Mouse (Mus musculus) liver (tissue): ENCODE data around the gene Gm960.

ENCODE experiments used
- DNase-seq: peaks from one replicate; pipeline ENCODE4 v3.0.0-alpha.2; 2020; ENCODE audit warnings: mixed read lengths

The Gm960 gene

DNA sequence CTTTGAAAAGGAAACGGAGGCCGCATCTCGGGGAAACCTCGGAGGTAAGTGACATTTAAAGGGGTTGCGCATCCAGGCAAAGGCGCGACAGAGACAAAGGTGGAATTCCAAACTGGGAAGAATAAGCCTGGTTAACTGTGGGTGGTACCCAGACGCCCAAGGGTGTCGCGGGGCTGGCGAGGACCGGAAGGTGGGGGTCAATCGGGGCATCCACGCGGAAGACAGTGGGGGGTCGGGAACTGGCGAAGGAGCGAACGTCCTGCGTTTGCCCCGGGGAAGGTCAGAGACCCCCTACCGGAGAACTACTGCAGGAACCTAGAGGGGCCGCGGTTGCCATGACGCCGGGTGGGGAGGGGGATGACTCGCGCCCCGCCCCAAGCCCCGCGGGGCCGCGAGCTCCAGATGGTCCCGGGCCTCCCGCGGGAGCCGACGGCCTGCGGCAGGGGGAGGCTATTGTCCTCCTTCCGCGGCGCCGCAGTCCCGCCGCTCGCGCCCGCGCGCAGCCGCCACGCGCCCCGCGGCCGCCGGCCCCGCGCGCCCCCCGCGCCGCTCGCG is 13.2 kb upstream of the Gm960 start:
- no peak for DNase-seq

DNA sequence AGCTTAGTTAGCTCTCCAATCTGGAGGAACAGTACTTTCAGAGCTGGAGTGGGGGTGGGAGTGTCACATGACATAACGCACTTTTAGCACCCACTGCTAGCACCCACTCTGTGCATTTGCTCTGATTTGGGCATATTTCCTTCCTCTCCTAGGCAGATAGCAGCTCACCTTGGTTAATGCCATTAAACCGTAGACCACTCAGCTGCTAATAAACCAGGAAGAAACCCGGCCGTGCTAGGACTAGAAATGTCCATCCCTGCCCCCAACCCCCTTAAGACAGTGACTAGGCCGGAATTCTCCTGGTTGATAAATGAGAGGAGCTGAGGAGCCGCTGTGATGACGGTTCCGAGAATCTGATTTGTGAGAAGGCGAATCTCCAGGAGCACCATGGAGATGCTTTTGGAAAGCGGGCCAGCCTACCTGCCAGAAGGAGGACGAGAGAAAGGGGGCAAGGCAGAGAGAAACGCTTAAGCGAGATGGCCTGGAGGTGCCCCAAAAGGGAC is 12.7 kb upstream of the Gm960 start, which contains the start of gene Sptbn2:
Gene Sptbn2, plus strand, starts transcription at position 70 of the 503 bp plus-strand sequence.
- no peak for DNase-seq

DNA sequence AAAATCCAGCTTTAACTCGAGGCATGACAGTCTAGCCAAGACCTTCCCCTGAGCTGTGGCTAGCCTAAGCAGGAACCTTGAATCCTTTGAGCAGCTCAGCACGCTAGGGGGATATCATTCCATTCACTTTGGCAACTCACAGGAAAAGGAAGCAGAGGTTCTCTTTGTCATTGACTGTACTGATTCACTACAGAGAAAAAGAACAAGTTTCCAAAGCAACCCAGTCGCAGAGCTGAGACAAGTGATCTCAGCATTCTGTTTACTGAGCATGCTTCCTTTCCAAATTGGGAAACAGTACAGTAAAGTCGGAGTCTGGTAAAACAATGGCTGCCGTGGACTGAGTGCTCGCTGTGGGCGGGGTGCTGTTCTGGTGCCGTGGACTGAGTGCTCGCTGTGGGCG is 10.3 kb upstream of the Gm960 start:
- DNase-seq: no peak

DNA sequence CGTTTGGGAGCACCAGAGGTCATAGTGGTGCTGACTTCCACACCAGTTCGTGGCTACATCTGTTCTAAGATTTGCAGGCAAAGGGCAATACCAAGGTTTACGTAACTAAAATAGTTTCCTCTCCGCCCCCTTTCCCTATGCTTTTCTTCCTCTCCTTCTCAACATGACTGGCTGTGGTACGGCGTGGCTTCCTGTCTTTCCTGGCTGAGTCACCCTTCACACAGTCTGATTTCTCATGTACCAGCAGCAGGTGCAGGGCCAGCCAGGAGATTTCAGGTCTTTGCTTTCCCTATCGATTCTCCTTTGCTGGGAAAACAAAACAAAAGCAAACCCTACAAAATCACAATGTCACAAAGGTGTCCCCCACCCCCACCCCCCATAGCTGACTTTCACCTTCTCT is 2.8 kb upstream of the Gm960 start:
- no peak for DNase-seq

DNA sequence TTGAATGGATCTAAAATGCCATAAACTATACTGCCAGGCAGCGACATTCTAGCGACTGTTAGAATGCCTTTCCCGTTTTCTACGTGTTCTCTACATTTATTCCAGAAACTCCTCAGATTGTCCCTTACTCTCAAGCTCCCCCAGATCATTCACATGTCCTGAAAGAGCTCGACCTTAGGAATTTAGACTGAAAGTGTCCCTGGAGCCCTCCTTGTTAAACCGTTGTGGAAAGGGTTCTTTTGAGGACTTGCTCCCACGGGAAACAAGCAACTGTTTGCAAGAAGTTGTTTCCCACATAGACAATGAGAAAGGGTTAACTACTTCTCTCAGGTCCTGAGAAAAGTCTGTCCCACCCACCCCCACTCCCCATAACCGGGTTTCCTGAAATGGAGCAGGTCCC is 2.2 kb upstream of the Gm960 start:
- DNase-seq: no peak

DNA sequence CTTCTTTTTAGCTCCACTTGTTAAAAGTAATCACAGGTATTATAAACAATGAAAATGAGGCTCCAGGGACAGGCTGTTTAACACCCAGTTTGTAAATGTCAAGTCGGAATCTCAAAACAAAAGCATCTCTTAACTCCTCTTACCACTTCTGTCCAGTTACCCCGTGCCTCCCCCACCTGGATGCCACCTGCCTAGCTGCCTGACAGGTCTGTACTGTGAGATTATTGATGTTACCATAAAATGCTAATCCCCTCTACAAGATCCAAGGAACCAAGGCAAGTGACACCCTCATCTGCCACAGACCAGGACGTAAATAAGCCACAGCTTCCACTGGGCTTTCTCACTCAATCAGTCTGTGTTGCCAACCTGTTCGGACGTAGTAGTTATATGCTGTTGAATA is 1.4 kb upstream of the Gm960 start:
- no peak for DNase-seq

DNA sequence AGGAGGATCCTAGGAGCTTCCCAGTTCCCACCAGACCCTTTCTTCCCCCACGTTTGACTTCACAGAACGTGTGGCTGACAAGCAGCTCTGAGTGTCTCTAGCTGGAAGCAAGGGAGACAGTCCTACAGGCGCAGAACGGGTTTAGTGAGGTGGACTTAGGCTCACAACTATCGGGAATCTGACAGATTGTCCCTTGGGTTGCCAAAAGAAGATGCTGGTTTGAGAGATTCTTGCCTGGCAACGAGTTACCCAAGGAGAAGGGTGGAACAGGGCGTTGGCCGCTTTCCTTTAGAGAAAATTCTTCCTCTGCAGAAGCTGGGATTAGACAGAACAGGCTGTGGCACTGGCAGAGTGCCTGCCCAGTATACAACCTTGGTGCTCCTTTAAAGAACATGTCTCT is 388 bp upstream of the Gm960 start:
- DNase-seq: no peak

DNA sequence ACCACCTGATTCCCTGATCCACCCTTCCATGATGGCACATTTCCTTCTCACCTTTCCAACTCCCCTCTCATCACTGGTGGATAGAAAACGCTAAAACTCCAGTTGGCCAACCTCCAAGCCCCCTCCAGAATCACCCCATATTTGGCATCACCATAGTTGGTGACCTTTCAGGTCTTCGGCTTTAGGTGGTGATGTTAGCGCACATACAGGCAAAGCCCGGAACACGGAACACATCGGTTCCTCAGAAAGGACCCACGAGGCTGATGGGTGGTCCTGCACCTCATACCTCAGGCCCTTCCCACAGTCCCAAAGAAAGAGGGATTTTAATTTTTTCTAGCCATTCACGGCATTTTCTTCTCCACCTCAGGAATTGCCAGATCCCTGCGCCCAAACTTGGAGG is 747 bp downstream of the Gm960 start:
- DNase-seq: no peak

DNA sequence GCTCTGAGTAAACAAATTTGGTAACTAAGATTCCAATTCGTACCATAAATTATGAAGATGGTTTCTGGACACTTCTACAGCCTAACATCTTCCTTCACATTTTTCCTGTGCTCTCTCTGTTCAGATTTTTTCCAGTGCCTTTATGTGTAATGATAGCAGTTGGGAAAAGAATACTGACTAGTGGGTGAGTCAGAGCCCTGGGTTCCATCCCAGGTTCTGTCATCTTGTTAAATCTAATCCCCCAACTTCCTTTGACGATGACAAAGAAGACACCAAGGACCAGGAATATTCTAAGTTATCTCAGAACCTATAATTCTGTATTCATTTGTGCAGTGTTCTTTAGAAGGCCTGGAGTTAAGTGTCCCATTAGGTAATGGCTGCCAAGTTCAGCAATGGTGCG is 1.3 kb downstream of the Gm960 start:
- no peak for DNase-seq

DNA sequence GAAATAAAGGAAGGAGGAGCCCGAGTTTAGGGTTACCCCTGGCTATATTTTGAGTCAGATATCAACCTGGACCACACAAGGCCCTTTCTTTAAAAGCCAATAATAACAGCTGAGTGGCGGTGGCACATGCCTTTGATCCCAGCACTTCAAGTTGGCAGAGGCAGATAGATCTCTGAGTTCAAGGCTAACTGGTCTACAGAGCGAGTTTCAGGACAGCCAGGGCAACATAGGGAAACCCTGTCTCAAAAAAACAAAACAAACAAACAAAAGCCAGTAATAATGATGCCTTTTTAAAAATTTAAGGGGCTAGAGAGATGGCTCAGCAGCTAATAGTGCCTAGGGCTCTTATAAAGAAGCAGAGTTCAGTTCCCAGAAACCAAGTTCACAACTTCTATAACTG is 4.1 kb downstream of the Gm960 start:
- DNase-seq: no peak

DNA sequence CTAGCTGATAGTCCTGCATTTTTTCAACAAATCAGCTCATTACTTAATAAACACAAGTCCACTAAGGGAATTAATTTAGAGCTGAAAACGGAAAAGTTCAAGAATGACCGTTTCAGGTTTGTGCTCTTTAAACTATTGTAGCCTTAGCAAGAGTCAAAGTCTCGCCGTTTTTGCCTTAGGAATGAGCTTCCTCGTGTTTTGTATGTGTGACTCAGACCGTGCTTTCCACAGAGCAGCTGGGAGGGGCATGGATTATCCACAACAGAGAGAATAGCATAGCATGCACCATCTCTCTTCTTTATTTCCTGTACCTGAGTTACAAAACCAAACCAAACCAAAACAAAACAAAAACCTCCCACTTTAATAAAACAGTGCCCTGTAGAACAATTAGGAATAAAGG is 26.1 kb downstream of the Gm960 start:
- DNase-seq: no peak

DNA sequence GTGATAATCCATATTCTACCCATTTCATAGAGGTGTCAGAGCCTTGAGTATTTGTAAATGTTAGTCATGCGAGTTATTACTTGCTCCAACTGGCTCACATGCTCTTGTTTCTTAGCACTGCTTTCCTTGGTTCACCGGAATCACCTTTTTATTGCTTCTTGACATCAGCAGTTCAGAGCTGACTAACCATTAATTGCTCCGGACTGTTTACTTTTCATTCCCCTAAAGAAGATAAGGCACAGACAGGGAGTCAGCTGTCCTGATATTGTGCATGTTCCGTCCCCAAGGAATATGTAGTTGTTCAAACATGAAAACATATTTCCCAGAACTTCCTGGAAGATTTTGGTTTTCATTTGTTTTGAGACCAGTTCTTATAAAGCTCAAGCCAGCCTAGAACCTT is 27.7 kb downstream of the Gm960 start:
- no peak for DNase-seq

DNA sequence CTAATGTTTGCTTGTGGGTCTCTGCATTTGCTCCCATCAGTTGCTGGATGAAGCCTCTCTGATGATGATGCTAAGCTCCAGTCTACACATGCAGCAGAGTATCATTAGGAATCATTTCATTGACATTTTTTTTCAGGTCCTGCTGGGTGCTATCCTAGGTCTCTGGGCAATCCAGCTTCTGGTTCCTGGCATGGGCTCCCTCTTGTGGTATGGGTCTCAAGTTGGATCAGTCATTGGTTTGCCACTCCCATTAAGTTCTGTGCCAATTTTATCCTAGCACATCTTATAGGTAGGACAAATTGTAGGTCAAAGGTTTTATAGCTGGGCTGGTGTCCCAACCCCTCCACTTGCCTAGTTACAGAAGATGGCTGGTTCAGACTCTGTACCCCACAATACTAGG is 31.7 kb downstream of the Gm960 start:
- no peak for DNase-seq

DNA sequence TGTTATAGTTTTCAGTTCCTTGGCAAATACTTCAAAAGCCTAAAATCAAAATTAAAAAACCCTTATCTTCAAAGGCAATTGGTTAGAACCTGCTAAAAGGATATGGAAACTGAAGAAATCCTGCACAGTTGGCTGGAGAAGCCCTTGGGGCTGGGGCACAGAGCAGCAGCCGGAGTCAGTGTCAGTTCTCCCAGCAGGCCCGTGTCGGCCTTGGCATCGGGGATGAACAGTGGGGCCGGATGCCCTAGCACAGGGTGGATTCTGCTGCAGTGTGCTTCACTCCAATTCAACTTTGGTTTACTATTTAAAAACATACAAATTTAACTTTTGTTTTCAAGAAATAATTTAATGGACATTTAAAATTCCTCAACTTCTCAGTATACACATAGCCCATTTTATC is 40.3 kb downstream of the Gm960 start:
- no peak for DNase-seq

DNA sequence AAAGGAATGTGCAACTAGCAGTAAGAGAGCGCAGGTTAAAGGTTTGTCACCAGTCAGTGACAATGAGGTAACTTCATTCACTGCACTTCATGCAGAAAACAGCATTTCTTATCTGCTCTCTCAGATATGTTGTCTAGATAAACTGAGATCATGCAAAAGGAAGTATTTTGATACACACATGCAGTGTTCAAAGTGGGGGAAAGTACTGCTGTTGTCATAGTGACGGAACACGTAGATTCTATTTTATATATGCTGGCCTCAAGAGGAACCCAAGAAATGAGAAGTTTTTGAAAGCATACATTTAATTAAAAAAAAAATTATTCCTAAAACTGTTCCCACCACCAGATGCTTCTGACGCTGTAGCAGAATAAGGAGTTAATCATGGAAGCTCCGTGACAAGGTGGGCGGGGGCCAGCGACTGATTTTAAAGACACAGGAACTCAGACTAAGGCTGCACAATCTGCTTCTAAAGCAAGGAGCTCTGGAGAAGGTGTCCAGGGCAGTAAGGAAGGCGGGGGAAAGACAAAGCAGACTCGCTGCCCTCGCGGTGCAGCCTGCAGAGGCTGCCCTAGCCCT is 51.5 kb downstream of the Gm960 start:
- DNase-seq: no peak

DNA sequence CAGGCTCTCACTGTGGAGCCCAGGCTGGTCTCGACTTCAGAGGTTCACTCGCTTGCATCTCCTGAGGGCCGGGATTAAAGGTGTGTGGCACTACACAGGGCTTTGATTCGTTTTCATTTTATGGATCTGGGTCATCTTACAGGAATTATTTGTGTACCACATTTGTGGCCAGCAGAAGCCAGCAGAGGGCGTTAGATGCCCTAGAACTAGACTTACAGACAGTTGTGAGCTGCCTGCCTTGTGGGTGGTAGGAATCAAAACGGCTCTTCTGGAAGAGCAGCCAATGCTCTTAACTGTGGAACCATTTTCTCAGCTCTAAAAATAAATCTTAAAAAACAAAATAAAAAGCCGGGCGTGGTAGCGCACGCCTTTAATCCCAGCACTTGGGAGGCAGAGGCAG is 54.2 kb downstream of the Gm960 start:
- DNase-seq: peak; percentile 25

DNA sequence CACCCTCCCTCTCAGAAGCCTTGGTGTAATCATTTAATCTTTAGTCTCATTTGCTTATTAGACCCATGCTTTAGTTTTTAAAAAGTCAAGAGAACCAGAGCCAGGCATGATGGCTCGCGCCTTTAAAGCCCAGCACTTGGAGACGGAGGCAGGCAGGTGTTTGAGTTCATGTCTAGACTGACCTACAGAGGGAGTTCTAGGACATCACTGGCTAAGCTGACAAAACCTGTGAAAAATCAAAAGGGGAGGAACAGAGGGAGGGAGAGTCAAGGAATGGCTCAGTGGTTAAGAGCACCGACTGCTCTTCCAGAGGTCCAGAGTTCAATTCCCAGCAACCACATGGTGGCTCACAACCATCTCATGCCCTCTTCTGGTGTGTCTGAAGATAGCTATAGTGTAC is 62.5 kb downstream of the Gm960 start:
- no peak for DNase-seq

DNA sequence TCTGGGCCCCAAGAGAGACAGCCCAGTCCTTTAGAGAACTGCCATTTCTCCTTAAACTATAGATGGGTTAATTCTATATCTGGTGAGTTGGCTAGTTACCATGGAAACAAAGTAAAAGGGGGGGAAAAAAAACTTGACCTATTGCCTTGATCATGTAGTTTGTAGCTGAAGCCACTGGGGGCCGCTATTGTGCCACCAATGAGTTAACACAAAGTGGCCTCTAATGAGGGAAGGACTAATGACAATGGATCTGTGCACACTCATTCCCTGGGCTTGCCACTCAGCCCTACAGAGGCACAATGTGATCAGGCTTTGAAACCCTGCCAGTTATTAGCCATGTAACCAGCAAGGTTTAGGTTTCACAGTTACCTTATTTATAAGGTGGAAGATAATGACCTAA is 69.6 kb downstream of the Gm960 start:
- peak; percentile 70 for DNase-seq

DNA sequence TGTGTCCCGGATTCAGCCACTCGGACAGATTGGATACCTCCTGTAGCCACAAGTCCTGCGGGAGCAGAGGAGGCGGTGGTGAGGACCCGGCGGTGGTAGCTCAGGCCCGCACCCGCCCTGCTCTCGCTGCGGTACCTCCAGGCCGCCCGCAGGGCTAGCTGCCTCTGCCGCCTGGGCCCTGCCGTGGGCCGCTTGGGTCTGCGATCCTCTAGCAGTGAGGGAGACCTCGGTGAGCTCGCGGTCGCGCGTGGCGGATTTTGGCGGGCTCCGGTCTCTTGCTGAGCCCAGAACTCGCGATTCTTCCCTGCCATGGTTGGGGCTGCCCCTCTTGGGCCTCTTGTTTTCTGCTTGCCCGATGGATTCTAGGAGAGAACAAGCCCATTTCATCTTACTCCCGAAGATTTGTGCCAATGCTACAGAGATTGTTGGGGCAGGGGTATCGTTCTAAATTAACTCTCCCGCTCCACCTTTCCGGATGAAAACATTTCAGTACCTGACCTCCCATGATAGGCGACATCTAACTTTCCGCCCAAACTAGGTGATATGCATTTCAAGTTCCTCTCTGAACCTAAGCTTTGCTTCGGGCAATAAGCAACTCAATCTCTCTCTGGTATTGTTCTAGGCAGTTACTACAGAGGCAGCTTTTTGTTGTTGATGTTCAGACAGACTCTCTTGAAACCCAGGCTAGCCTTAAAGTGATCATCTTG is 72.5 kb downstream of the Gm960 start:
- DNase-seq: no peak

DNA sequence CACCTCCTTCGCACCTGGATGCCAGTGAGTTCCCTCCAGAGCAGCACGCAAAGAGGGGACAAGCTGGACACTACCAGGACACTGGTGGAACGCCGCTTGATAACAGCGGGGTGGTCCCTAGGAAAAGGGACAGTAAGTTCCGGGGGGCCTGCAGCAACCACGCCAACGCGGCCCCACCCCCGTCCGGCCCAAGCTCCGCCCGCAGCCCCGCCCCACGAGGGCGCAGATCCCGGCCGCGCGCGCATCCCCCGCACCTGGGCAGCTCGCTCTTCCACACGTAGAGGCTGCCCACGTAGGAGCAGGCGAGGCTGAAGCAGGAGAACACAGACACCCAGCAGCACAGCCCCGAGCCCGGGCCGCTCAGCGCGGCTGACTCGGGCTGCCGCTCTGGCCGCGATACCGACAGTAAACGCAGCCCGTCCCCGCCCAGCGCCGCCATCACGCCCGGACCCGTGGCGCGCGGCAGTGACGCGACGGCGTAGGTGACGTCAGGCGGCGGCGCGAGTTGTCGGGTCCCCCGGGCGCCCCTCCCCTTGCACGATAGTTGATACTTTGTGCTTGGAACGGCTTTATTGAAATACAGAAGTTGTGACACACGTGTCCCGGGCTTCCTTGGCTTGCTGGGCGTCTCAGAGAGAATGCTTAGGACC is 73.2 kb downstream of the Gm960 start, which contains the start of gene Rce1:
Gene Rce1, minus strand, starts transcription at position 463 of the 650 bp plus-strand sequence.
- DNase-seq: peak; percentile 91

DNA sequence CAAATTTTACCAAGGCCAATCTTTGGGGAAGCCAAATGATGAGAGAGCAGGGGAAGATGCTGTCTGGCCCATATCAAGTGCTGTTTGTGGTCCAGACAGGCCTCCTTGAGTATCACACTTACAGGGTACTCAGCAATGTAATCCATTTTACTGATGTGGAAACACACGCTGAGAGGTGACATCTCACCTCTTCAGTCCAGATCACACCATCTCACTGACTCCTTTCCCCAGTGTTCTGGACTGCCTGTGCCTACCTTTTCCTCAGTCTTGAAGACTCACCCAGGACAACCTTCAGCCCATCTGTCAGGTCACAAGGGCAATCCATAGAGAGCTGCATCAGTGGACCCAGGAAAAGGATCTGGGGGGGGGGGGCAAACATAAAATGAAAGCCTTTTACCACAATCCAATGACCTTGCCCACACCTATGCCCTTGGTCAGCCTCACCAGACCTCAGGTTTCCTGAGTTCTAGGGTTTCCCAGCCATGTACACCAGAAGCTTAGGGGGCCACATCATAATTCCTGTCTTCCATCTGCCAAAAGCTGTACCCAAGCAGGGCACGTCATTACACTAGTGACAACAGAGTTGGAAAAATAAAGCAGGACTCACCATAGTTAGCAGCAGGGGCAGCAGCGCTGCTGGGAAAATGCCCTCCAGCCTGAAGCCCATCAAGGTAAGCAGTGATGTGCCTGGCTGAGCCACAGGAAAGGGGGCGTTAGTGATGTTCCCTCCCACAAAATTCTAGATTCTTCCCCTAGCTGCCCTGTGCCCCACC is 73.9 kb downstream of the Gm960 start:
- no peak for DNase-seq

DNA sequence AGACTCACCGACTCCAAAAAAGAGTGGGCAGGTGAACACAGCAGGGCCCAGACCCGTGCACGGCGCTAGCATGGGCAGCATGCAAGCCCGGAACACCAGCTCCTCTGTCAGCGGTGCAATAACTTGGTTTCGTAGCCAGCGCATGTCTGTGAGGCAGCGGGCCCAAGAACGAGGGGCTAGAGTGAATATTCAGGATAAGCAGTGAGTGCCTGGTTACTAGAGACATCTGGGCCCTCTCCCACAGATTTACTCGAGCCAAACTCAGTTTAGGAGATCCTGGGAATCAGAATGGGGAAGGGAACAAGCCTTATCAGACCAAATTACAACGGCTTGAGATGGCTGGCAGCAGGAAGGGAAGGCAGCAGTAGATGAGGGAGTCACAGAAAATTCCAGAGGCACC is 74.5 kb downstream of the Gm960 start:
- DNase-seq: no peak

DNA sequence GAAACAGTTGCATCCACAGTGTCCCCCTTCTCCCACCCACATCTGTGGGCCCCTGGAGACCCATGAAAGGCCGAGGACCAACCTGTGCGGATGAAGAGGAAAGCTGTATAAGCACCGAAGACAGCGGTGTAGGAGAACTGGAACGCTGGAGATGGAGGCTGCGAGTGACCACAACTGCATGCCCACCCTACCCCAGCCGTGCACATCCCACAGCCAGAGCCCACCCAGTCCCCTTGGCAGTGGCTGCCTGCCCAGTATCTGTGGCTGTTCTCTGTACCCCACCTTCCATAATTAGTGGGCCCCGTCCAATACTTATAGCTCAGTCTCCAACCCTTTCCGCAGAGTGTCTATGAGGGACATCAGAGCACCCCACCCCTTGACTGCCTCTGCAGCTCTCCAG is 75.0 kb downstream of the Gm960 start:
- DNase-seq: no peak
